Mouse (Mus musculus) spleen, adult 2 months (tissue): ENCODE data around the gene Otop2. TPM values are rescaled to one million over a fixed set of nuclear protein-coding genes. Genes with fewer than 3 reads are reported as not detected.

Source experiments
- DNase-seq, 2 experiments: peaks; one replicate each; pipeline versions ENCODE4 v3.0.0 to v3.0.0-alpha.2; 2012 to 2021; ENCODE audit warnings: low spot score in 2 of 2, low read depth in 1 of 2
- H3K27ac ChIP-seq: fragments of 200-500 bp; 2 replicates; pipeline ENCODE4 v1.5.1; 2012; ENCODE audit warnings: low read length, inconsistent platforms; ENCODE audit not compliant: insufficient read depth
- H3K27me3 ChIP-seq: fragments of 200-500 bp; 2 replicates; pipeline ENCODE4 v1.6.1; 2012; ENCODE audit warnings: mild to moderate bottlenecking, moderate library complexity, low read length, inconsistent platforms; ENCODE audit not compliant: control insufficient read depth, insufficient read depth
- H3K36me3 ChIP-seq: fragments of 200-500 bp; 2 replicates; pipeline ENCODE4 v1.6.1; 2012; ENCODE audit warnings: mild to moderate bottlenecking, low read length, inconsistent platforms; ENCODE audit not compliant: control insufficient read depth, insufficient read depth
- H3K4me1 ChIP-seq: fragments of 200-500 bp; 2 replicates; pipeline ENCODE4 v1.6.1; 2011; ENCODE audit warnings: inconsistent platforms; ENCODE audit not compliant: control insufficient read depth, insufficient read depth, insufficient read length
- H3K4me3 ChIP-seq: fragments of 200-500 bp; 2 replicates; pipeline ENCODE4 v1.5.1; 2011; ENCODE audit warnings: mild to moderate bottlenecking, inconsistent platforms; ENCODE audit not compliant: insufficient read depth, insufficient read length; ENCODE audit errors: extremely low read depth
- CTCF ChIP-seq: fragments of 200-500 bp; IDR thresholded peaks from 2 replicates; pipeline ENCODE4 v1.5.1; 2011; ENCODE audit warnings: mild to moderate bottlenecking, inconsistent platforms; ENCODE audit not compliant: insufficient read depth, insufficient read length, insufficient replicate concordance; ENCODE audit errors: extremely low read depth
- POLR2A ChIP-seq: fragments of 200-500 bp; IDR thresholded peaks from 2 replicates; pipeline ENCODE4 v1.6.1; 2011; ENCODE audit warnings: low read depth, low read length, inconsistent platforms
- WGBS: fragments of 180-500 bp; shearing (Covaris S2); methylation state at CpG from one replicate; pipeline ENCODE4 v1.1.7; 2018; 5-methylcytosine and 5-hydroxymethylcytosine counted together
- polyA plus RNA-seq: library from polyadenylated mRNA; depleted of rRNA; stranded (reverse); fragments of >200 nt; gene quantifications from 2 replicates; pipeline ENCODE4 v1.2.3, GENCODE M21; 2012

Gene Otop2
- polyA plus RNA-seq, 1 experiment: not detected

GRCm38 (mm10) chr11:115297214-115297826 lies 9.6 kb upstream of the Otop2 start, which contains the start of gene Fads6:
Fads6 (minus strand) TSS chr11:115297663.
- Histone ChIP-seq H3K36me3 (no peaks in the 10 kb centered on the region), H3K27me3 (no peaks in the 10 kb centered on the region), H3K27ac (no peak within 1 kb of the TSS), H3K4me3 (peak within 1 kb of the TSS; percentile 37; the same call in 1 of the 2 replicates), H3K4me1 (no peaks in the 10 kb centered on the region)
- TF ChIP-seq CTCF (peak; percentile 16; the same call in 1 of the 2 replicates), POLR2A (no peak)
- peak; percentile 22 to 27 for DNase-seq
- 2% methylated on average over 44 of the region's 44 CpGs for WGBS

GRCm38 (mm10) chr11:115298160-115298559 lies 8.8 kb upstream of the Otop2 start:
- Histone ChIP-seq H3K4me1 (no peaks in the 10 kb centered on the region), H3K4me3 (no peak overlapping the region), H3K27me3 (no peaks in the 10 kb centered on the region), H3K27ac (no peak overlapping the region), H3K36me3 (no peaks in the 10 kb centered on the region)
- WGBS: 57% methylated on average over 8 of the region's 8 CpGs
- TF ChIP-seq POLR2A (no peak), CTCF (no peak)
- no peak for DNase-seq

GRCm38 (mm10) chr11:115300745-115301144 lies 6.2 kb upstream of the Otop2 start:
- no peaks in the 10 kb centered on the region for H3K36me3 ChIP-seq
- no peak overlapping the region for H3K27ac ChIP-seq
- no peaks in the 10 kb centered on the region for H3K27me3 ChIP-seq
- DNase-seq: no peak
- no peak overlapping the region for H3K4me3 ChIP-seq
- H3K4me1 ChIP-seq: no peaks in the 10 kb centered on the region
- TF ChIP-seq POLR2A (no peak), CTCF (no peak)
- whole genome bisulfite sequencing: 82% methylated on average over 4 of the region's 4 CpGs

- no peak overlapping the region for H3K27ac ChIP-seq
- no peak for DNase-seq
- H3K27me3 ChIP-seq: no peaks in the 10 kb centered on the region
- no peaks in the 10 kb centered on the region for H3K4me1 ChIP-seq
- H3K4me3 ChIP-seq: no peak overlapping the region
- TF ChIP-seq POLR2A (no peak), CTCF (no peak)
- 85% methylated on average over 2 of the region's 2 CpGs for WGBS
- H3K36me3 ChIP-seq: no peaks in the 10 kb centered on the region
Measured at GRCm38 (mm10) chr11:115301351-115301750, 5.6 kb upstream of the Otop2 start.

GRCm38 (mm10) chr11:115303167-115303566 lies 3.8 kb upstream of the Otop2 start:
- H3K4me1 ChIP-seq: no peaks in the 10 kb centered on the region
- WGBS: 78% methylated on average over 8 of the region's 8 CpGs
- DNase-seq: no peak
- no peak overlapping the region for H3K27ac ChIP-seq
- no peaks in the 10 kb centered on the region for H3K36me3 ChIP-seq
- TF ChIP-seq CTCF: no peak
- TF ChIP-seq POLR2A: no peak
- H3K27me3 ChIP-seq: no peaks in the 10 kb centered on the region
- no peak overlapping the region for H3K4me3 ChIP-seq

GRCm38 (mm10) chr11:115308781-115309180 lies 1.8 kb downstream of the Otop2 start:
- Histone ChIP-seq H3K4me3 (no peak overlapping the region), H3K27me3 (no peaks in the 10 kb centered on the region), H3K27ac (no peak overlapping the region), H3K36me3 (no peaks in the 10 kb centered on the region), H3K4me1 (no peaks in the 10 kb centered on the region)
- WGBS: 47% methylated on average over 1 of the region's 1 CpGs
- no peak for TF ChIP-seq CTCF
- no peak for TF ChIP-seq POLR2A
- no peak for DNase-seq

- TF ChIP-seq POLR2A: no peak
- TF ChIP-seq CTCF: no peak
- H3K27me3 ChIP-seq: peaks cover 6% of the 10 kb centered on the region; the same call in 1 of the 2 replicates
- H3K36me3 ChIP-seq: no peaks in the 10 kb centered on the region
- no peak overlapping the region for H3K27ac ChIP-seq
- no peaks in the 10 kb centered on the region for H3K4me1 ChIP-seq
- no peak for DNase-seq
- WGBS: 27% methylated on average over 2 of the region's 2 CpGs
- no peak overlapping the region for H3K4me3 ChIP-seq
Measured at GRCm38 (mm10) chr11:115314249-115314648, 7.3 kb downstream of the Otop2 start.
